Mouse (Mus musculus): ENCODE measurements around the gene Afap1.

DNA sequence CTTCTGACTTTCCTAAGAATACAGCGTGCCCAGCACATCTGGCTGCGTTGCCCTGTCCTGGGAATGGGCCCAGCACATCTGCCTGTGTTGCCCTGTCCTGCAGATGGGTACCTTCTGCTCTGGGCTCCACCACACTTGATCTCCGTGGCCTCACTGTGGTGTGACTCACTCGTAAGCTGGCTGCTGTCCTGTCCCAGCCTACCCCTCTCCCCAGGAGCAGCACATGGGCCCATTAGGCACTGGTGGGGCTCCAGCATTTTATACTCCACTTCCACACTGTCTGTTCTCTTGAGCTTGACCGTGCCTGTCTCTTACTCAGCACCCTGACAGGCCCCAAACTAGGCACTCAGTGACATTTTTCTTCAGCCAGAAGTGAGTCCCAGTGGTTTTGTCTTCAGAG, 113.5 kb downstream of the Afap1 start:
- no peak for TF ChIP-seq EP300 (IDR thresholded peaks at IDR 0.05; ENCODE audit: low read depth)
- TF ChIP-seq CTCF (IDR thresholded peaks at IDR 0.05; ENCODE audit: low read depth), result no peak

Measured in liver, postnatal 0 days (tissue).